ENCODE assay signal across 12 mouse cellular contexts in genomic region chr10:118765051-118765450, GRCm38 (mm10).
"Had no signal": no experiment of that assay in that cellular context is flagged by ENCODE, and none has a peak within 500 bp of the region (broad histone marks: within the 10 kb centered on the region; RNA-seq: fewer than 3 reads in every experiment).

No protein-coding gene starts in this region.

- H3K36me3 ChIP-seq: limb, embryonic 12.5 days; lung, embryonic 15.5 days; midbrain, embryonic 12.5 days had no signal

- H3K4me2 ChIP-seq: limb, embryonic 12.5 days; lung, embryonic 15.5 days; midbrain, embryonic 12.5 days had no signal

- H3K9ac ChIP-seq: limb, embryonic 12.5 days; liver, embryonic 14.5 days; lung, embryonic 15.5 days; midbrain, embryonic 12.5 days had no signal

- H3K9me3 ChIP-seq: limb, embryonic 12.5 days; lung, embryonic 15.5 days; megakaryocyte, embryonic 14.5 days; midbrain, embryonic 12.5 days had no signal

- H3K4me1 ChIP-seq: limb, embryonic 12.5 days; midbrain, embryonic 12.5 days had no signal

- H3K27ac ChIP-seq: layer of hippocampus, adult 2 months; limb, embryonic 12.5 days; liver, embryonic 14.5 days; lung, embryonic 15.5 days; macrophage; midbrain, embryonic 12.5 days had no signal

- DNase-seq: kidney, postnatal 10 days; kidney, postnatal 4 days; lung, postnatal 14 days; right cerebral cortex, postnatal 14 days; thymus, postnatal 36 days had no signal

- H3K27me3 ChIP-seq: limb, embryonic 12.5 days; lung, embryonic 15.5 days; midbrain, embryonic 12.5 days had no signal

- H3K4me3 ChIP-seq: layer of hippocampus, adult 2 months; limb, embryonic 12.5 days; lung, embryonic 15.5 days; midbrain, embryonic 12.5 days had no signal
